ENCODE assay signal across 7 mouse cellular contexts in genomic region chr2:5090385-5090784, GRCm38 (mm10). TPM values are rescaled to one million over a fixed set of nuclear protein-coding genes. Genes with fewer than 3 reads are reported as not detected.
DNase-seq lines count a peak whose midpoint lies in the region; ATAC-seq and TF ChIP-seq lines count a peak whose summit lies in the region.
"Not testable (repeated sequence)": the region's sequence is repeated elsewhere in the genome, so short reads cannot be mapped to it uniquely, and the experiment has no call there.

No protein-coding gene starts in this region.

- 75% methylated on average over 1 of the region's 4 CpGs for WGBS in intestine, postnatal 0 days

- peak; percentile 53 for ATAC-seq in granulocyte monocyte progenitor cell, adult 5-6 weeks (replicated peaks; ENCODE audit: poor library complexity, severe bottlenecking)
- not testable (repeated sequence) for ATAC-seq in intestine, postnatal 0 days

- H3K27me3 ChIP-seq in intestine, postnatal 0 days (replicated peaks; ENCODE audit: control insufficient read depth, insufficient read depth, low read length) = not testable (repeated sequence)

- TF ChIP-seq POLR2A in cortical plate, adult 2 months (IDR thresholded peaks at IDR 0.05; ENCODE audit: extremely low read depth, insufficient read depth, low read length) = not testable (repeated sequence)

- peak; percentile 47 for TF ChIP-seq CTCF in cortical plate, adult 2 months (IDR thresholded peaks at IDR 0.05; ENCODE audit: extremely low read depth, insufficient read depth, low read length)
- TF ChIP-seq CTCF in intestine, postnatal 0 days (IDR thresholded peaks at IDR 0.05; ENCODE audit: low read depth) = peak; percentile 74

- H3K27ac ChIP-seq in cortical plate, adult 2 months (ENCODE audit: insufficient read depth, low read length); intestine, postnatal 0 days (ENCODE audit: low read depth, low read length): not testable (repeated sequence)

- not testable (repeated sequence) for H3K36me3 ChIP-seq in intestine, postnatal 0 days (ENCODE audit: control insufficient read depth, insufficient read depth)

- peak; percentile 69 for DNase-seq in NIH3T3 (ENCODE audit: low read depth)
- peak; percentile 30 to 51 for DNase-seq in layer of hippocampus, postnatal 10 days (ENCODE audit: low spot score in 2 of 2)
- peak; percentile 49 for DNase-seq in mesoderm, embryonic 11.5 days (ENCODE audit: low read depth, low spot score)
- peak; percentile 49 for DNase-seq in retina, postnatal 7 days (ENCODE audit: low read depth, low spot score)

- not testable (repeated sequence) for H3K9me3 ChIP-seq in intestine, postnatal 0 days (ENCODE audit: control insufficient read depth)

- not testable (repeated sequence) for H3K4me3 ChIP-seq in cortical plate, adult 2 months (ENCODE audit: insufficient read depth, low read length); intestine, postnatal 0 days (ENCODE audit: low read depth, low read length)

- H3K9ac ChIP-seq in intestine, postnatal 0 days (ENCODE audit: low read depth, low read length) = not testable (repeated sequence)

- not testable (repeated sequence) for H3K4me2 ChIP-seq in intestine, postnatal 0 days (replicated peaks; ENCODE audit: low read depth)

- not testable (repeated sequence) for H3K4me1 ChIP-seq in cortical plate, adult 2 months (ENCODE audit: control insufficient read depth, insufficient read depth, low read length); intestine, postnatal 0 days (replicated peaks; ENCODE audit: control insufficient read depth, insufficient read depth, low read length)

RNA-seq across cellular contexts. Expression of gene Optn, which starts 26.5 kb away (rescaled TPM):
- polyA plus RNA-seq in cortical plate, adult 2 months (2012; rRNA removed) = 7.5 and 7.8 TPM in 2 replicates
- 0.68 and 4.2 TPM in 2 replicates for total RNA-seq in granulocyte monocyte progenitor cell, adult 5-6 weeks (2014; fragmentation: Nextera tagmentation)
- total RNA-seq in granulocyte monocyte progenitor cell, adult 5-6 weeks (2017) = 3.7 and 7.2 TPM in 2 replicates
- 62.7 and 74.2 TPM in 2 replicates for polyA plus RNA-seq in intestine, postnatal 0 days (2015; fragmentation: Nextera tagmentation; extraction: Ambion mirVana)
- total RNA-seq in layer of hippocampus, postnatal 10 days (2021) = 10 to 100 TPM; 19.2 to 19.4 TPM

RNA-seq across cellular contexts. Expression of gene Ccdc3, which starts 47.2 kb away (rescaled TPM):
- 8.6 and 11.4 TPM in 2 replicates for polyA plus RNA-seq in cortical plate, adult 2 months (2012; rRNA removed)
- not detected in 2 replicates for total RNA-seq in granulocyte monocyte progenitor cell, adult 5-6 weeks (2014; fragmentation: Nextera tagmentation)
- total RNA-seq in granulocyte monocyte progenitor cell, adult 5-6 weeks (2017) = not detected in 2 replicates
- polyA plus RNA-seq in intestine, postnatal 0 days (2015; fragmentation: Nextera tagmentation; extraction: Ambion mirVana) = 10.3 TPM in 2 replicates
- 10 to 100 TPM in 1 of 2 experiments, 1 to 10 TPM in 1; 9.8 to 10.5 TPM for total RNA-seq in layer of hippocampus, postnatal 10 days (2021)

Comparison
In these comparisons a context has a peak if more than half of its experiments do, and no peak if none do; other contexts are left out.
1. RNA of gene Ccdc3, which starts 47.2 kb away (total RNA-seq): 9.8 to 10.5 TPM in layer of hippocampus, postnatal 10 days; not detected in granulocyte monocyte progenitor cell, adult 5-6 weeks; every median in the first group is over 10 times any median in the second.
2. Peak in every context shown above with its lines, with median percentiles within 50 percentile points of each other: DNase-seq.